Mouse (Mus musculus) myocyte (in vitro differentiated cells): ENCODE measurements around the gene Supt7l. TPM values are rescaled to one million over a fixed set of nuclear protein-coding genes. Genes with fewer than 3 reads are reported as not detected.

Source experiments
- H3K27me3 ChIP-seq: one replicate; pipeline ENCODE4 v1.6.1; 2011; ENCODE audit not compliant: control insufficient read depth, insufficient read depth, insufficient read length
- H3K36me3 ChIP-seq: one replicate; pipeline ENCODE4 v1.6.1; 2011; ENCODE audit not compliant: control insufficient read depth, insufficient read depth
- H3K4me2 ChIP-seq: one replicate; pipeline ENCODE4 v1.6.1; 2011; ENCODE audit warnings: low read depth, control low read depth
- H3K4me3 ChIP-seq: one replicate; pipeline ENCODE4 v1.5.1; 2011; ENCODE audit warnings: mild to moderate bottlenecking, control low read depth, moderate library complexity
- H3K79me2 ChIP-seq: one replicate; pipeline ENCODE4 v1.6.1; 2011; ENCODE audit not compliant: control insufficient read depth, insufficient read depth
- H3ac ChIP-seq: one replicate; pipeline ENCODE4 v1.6.1; 2011; ENCODE audit not compliant: control insufficient read depth, insufficient read length
- CEBPB ChIP-seq: IDR thresholded peaks from 2 replicates; pipeline ENCODE4 v1.6.1; 2011; ENCODE audit warnings: mild to moderate bottlenecking, moderate library complexity; ENCODE audit not compliant: poor library complexity, insufficient read depth, severe bottlenecking
- E2F4 ChIP-seq: IDR thresholded peaks from one replicate; pipeline ENCODE4 v1.6.1; 2011; ENCODE audit warnings: mild to moderate bottlenecking, control low read depth, moderate library complexity; ENCODE audit not compliant: insufficient read depth
- MAX ChIP-seq: IDR thresholded peaks from one replicate; pipeline ENCODE4 v1.6.1; 2011; ENCODE audit warnings: low read depth, mild to moderate bottlenecking, control low read depth
- MYOD1 ChIP-seq, 3 experiments: IDR thresholded peaks; one replicate each; pipeline ENCODE4 v1.6.1; 2011; ENCODE audit warnings: control low read depth in 2 of 3, low read depth in 2 of 3, mild to moderate bottlenecking in 2 of 3, moderate library complexity in 1 of 3; ENCODE audit not compliant: insufficient read length in 2 of 3, control insufficient read depth in 1 of 3
- MYOG ChIP-seq, 3 experiments: IDR thresholded peaks; one replicate each; pipeline ENCODE4 v1.6.1; 2011; ENCODE audit warnings: control low read depth in 2 of 3, low read depth in 2 of 3, mild to moderate bottlenecking in 2 of 3; ENCODE audit not compliant: insufficient read length in 2 of 3, control insufficient read depth in 1 of 3, insufficient read depth in 1 of 3
- POLR2A ChIP-seq: IDR thresholded peaks from one replicate; pipeline ENCODE4 v1.6.1; 2011; ENCODE audit warnings: low read depth, mild to moderate bottlenecking, control low read depth, moderate library complexity; ENCODE audit not compliant: insufficient read length
- POLR2AphosphoS2 ChIP-seq: IDR thresholded peaks from one replicate; pipeline ENCODE4 v1.6.1; 2011; ENCODE audit warnings: low read depth, control low read depth; ENCODE audit not compliant: insufficient read length
- REST ChIP-seq: IDR thresholded peaks from one replicate; pipeline ENCODE4 v1.6.1; 2011; ENCODE audit warnings: mild to moderate bottlenecking, control low read depth, moderate library complexity; ENCODE audit not compliant: insufficient read depth, insufficient read length
- SRF ChIP-seq: IDR thresholded peaks from one replicate; pipeline ENCODE4 v1.6.1; 2011; ENCODE audit warnings: low read depth; ENCODE audit not compliant: control insufficient read depth, insufficient read length
- TCF12 ChIP-seq: IDR thresholded peaks from one replicate; pipeline ENCODE4 v1.6.1; 2011; ENCODE audit warnings: mild to moderate bottlenecking, control low read depth; ENCODE audit not compliant: poor library complexity, insufficient read depth, severe bottlenecking
- TCF3 ChIP-seq: IDR thresholded peaks from one replicate; pipeline ENCODE4 v1.6.1; 2011; ENCODE audit warnings: low read depth, control low read depth; ENCODE audit not compliant: insufficient read length
- USF1 ChIP-seq: IDR thresholded peaks from one replicate; pipeline ENCODE4 v1.6.1; 2011; ENCODE audit warnings: low read depth, mild to moderate bottlenecking, control low read depth, moderate library complexity
- polyA plus RNA-seq: library from polyadenylated mRNA; unstranded; fragments of >200 nt; fragmentation: generic; extraction: Trizol; gene quantifications from one replicate; pipeline ENCODE4 v1.2.1, GENCODE M21; 2012; ENCODE audit warnings: missing spikeins

Gene Supt7l
- polyA plus RNA-seq, 1 experiment, result 10.0 TPM

DNA sequence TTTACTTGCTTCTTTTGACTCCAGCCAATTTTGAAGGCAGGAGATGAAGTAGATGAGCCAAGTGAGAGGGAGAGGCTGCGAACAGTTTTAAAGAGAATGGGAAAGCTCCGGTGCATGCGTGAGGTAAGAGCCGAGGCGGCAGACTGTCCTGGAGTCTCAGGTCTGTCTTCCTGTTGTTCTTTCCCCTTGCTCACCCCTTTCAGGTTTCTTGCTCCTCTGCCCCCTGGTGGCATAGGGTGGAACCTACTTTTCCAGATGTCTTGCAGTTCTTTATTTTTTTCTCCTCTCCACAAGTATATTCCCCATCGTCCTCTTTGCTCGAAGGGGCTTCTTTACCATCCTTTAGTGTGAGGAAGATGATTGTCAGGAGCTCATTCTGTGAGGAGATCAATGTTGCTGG is 57.3 kb downstream of the Supt7l start:
- Histone ChIP-seq H3K36me3 (peaks cover 59% of the 10 kb centered on the region), H3K4me3 (no peak overlapping the region), H3ac (no peak overlapping the region), H3K27me3 (no peaks in the 10 kb centered on the region), H3K4me2 (no peak overlapping the region), H3K79me2 (no peaks in the 10 kb centered on the region)
- TF ChIP-seq POLR2AphosphoS2 (no peak), MYOG (IDR thresholded peaks at IDR 0.05; ENCODE audit: control insufficient read depth in 1 of 3, insufficient read depth in 1 of 3, insufficient read length in 2 of 3, low read depth in 2 of 3) (no peak), MAX (no peak), TCF3 (no peak), SRF (no peak), CEBPB (no peak), REST (no peak), TCF12 (no peak), USF1 (no peak), POLR2A (no peak), E2F4 (no peak), MYOD1 (IDR thresholded peaks at IDR 0.05; ENCODE audit: control insufficient read depth in 1 of 3, insufficient read length in 2 of 3, low read depth in 2 of 3) (no peak)

DNA sequence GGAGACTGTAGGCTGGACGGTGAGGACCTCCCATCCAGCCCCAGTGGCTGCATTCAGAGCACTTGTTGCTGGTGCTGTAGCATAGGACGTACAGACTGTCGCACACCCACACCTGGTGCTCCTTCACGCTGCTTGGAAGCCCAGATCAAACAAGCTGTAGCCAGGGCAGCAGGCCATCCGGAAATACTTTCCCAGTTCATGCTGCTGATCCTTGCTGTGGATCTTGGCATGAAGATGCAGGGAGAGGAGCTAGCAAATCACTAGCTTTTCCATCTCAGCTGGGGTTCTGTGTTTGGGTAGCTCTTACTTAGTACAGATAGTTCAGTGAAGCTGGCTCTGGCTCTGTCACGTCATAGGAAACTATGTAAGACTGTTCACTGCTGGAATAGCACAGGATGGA is 57.9 kb downstream of the Supt7l start:
- TF ChIP-seq TCF12 (no peak), E2F4 (no peak), POLR2AphosphoS2 (no peak), CEBPB (no peak), SRF (no peak), POLR2A (no peak), MYOD1 (IDR thresholded peaks at IDR 0.05; ENCODE audit: control insufficient read depth in 1 of 3, insufficient read length in 2 of 3, low read depth in 2 of 3) (no peak), TCF3 (no peak), MYOG (IDR thresholded peaks at IDR 0.05; ENCODE audit: control insufficient read depth in 1 of 3, insufficient read depth in 1 of 3, insufficient read length in 2 of 3, low read depth in 2 of 3) (no peak), MAX (no peak), USF1 (no peak), REST (no peak)
- Histone ChIP-seq H3K4me3 (no peak overlapping the region), H3K36me3 (peaks cover 55% of the 10 kb centered on the region), H3ac (no peak overlapping the region), H3K4me2 (no peak overlapping the region), H3K27me3 (no peaks in the 10 kb centered on the region), H3K79me2 (no peaks in the 10 kb centered on the region)

- H3K36me3 ChIP-seq, result peaks cover 39% of the 10 kb centered on the region
- TF ChIP-seq SRF, result no peak
- TF ChIP-seq POLR2AphosphoS2, result no peak
- no peak for TF ChIP-seq REST
- no peak for TF ChIP-seq USF1
- TF ChIP-seq TCF3, result no peak
- H3K4me2 ChIP-seq, result no peak overlapping the region
- no peak overlapping the region for H3K4me3 ChIP-seq
- no peak overlapping the region for H3ac ChIP-seq
- no peaks in the 10 kb centered on the region for H3K79me2 ChIP-seq
- H3K27me3 ChIP-seq, result no peaks in the 10 kb centered on the region
Observed at GRCm38 (mm10) chr5:31467798-31468197, 59.8 kb downstream of the Supt7l start.

Other genes starting within 250 kb of the Supt7l start
- gene Ift172, start 236.7 kb downstream of the Supt7l start, polyA plus RNA-seq, result 22.5 TPM
- gene Fndc4, start 231.7 kb downstream of the Supt7l start, polyA plus RNA-seq, result 4.9 TPM
- 0.16 TPM for gene Gckr, start 230.4 kb downstream of the Supt7l start, polyA plus RNA-seq
- 12.8 TPM for gene Zfp512, start 75.4 kb downstream of the Supt7l start, polyA plus RNA-seq
- gene 4930548H24Rik, start 42.1 kb downstream of the Supt7l start, polyA plus RNA-seq, result not detected
- 19.1 TPM for gene Gpn1, start 33.1 kb downstream of the Supt7l start, polyA plus RNA-seq
- 15.9 TPM for gene Slc4a1ap, start 812 bp downstream of the Supt7l start, polyA plus RNA-seq
- 241 TPM for gene Mrpl33, start 69.1 kb upstream of the Supt7l start, polyA plus RNA-seq
- gene Rbks, start 169.8 kb upstream of the Supt7l start, polyA plus RNA-seq, result 2.0 TPM
- 77.2 TPM for gene Babam2, start 169.9 kb upstream of the Supt7l start, polyA plus RNA-seq